Mouse (Mus musculus) limb, embryonic 13.5 days (tissue): ENCODE measurements around the gene Zfp280d. TPM values are rescaled to one million over a fixed set of nuclear protein-coding genes. Genes with fewer than 3 reads are reported as not detected.

Source experiments
- ATAC-seq: fragments of 200-750 bp; cut with Nextera tagmentation; 2 replicates; pipeline ENCODE4 v1.8.0; 2017; ENCODE audit warnings: low read depth, moderate number of reproducible peaks, moderate TSS enrichment; ENCODE audit not compliant: low FRiP score
- H3K27ac ChIP-seq: fragments of 300-500 bp; sonication (generic); 2 replicates; pipeline ENCODE4 v1.5.1; 2015; ENCODE audit warnings: inconsistent platforms, mild to moderate bottlenecking, moderate library complexity
- H3K27me3 ChIP-seq: fragments of 300-500 bp; sonication (generic); 2 replicates; pipeline ENCODE4 v1.6.1; 2015; ENCODE audit warnings: mild to moderate bottlenecking, inconsistent platforms
- H3K36me3 ChIP-seq: fragments of 300-500 bp; sonication (generic); 2 replicates; pipeline ENCODE4 v1.6.1; 2015; ENCODE audit warnings: inconsistent platforms, mild to moderate bottlenecking, moderate library complexity
- H3K4me1 ChIP-seq: fragments of 300-500 bp; sonication (generic); 2 replicates; pipeline ENCODE4 v1.6.1; 2015; ENCODE audit warnings: inconsistent platforms
- H3K4me2 ChIP-seq: fragments of 300-500 bp; sonication (generic); replicated peaks from 2 replicates; pipeline ENCODE4 v1.6.1; 2015; ENCODE audit warnings: inconsistent platforms, mild to moderate bottlenecking, moderate library complexity
- H3K4me3 ChIP-seq: fragments of 300-500 bp; sonication (generic); 2 replicates; pipeline ENCODE4 v1.5.1; 2015; ENCODE audit warnings: moderate library complexity, mild to moderate bottlenecking, inconsistent platforms
- H3K9ac ChIP-seq: fragments of 300-500 bp; sonication (generic); 2 replicates; pipeline ENCODE4 v1.6.1; 2015; ENCODE audit warnings: mild to moderate bottlenecking, inconsistent platforms
- H3K9me3 ChIP-seq: fragments of 300-500 bp; sonication (generic); 2 replicates; pipeline ENCODE4 v1.6.1; 2016; ENCODE audit warnings: inconsistent platforms
- WGBS: fragments of 180-500 bp; shearing (Covaris S2); methylation state at CpG from one replicate; pipeline ENCODE4 v1.1.7; 2015; 5-methylcytosine and 5-hydroxymethylcytosine counted together
- polyA plus RNA-seq: library from polyadenylated mRNA; unstranded; fragments of >200 nt; fragmentation: Nextera tagmentation; extraction: Ambion mirVana; gene quantifications from 2 replicates; pipeline ENCODE4 v1.2.1, GENCODE M21; 2015

The Zfp280d gene
- 47.7 and 52.3 TPM in 2 replicates for polyA plus RNA-seq

DNA sequence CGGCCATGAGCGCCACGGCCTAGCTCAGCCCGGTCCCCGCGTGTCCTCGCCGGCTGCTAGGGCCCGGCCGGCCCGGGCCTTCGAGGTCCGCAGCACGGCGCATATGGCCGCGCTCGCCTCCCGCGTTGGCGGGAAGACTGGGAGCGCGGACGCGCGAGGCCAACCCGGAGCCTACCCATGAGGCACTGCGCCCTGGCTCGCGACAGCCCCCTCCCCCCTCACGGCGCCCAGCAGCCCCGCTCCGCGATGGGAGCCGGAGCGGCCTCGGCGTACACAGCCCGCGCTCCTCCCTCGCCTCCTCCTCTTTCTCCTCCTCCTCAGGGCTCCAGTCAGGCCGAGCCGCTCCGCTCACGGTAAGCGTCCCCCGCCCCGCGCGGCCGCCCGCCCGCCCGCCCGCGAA is at the start of gene Zfp280d:
Zfp280d (plus strand) TSS at position 184 of the 400 bp plus-strand sequence.
- 2% methylated on average over 29 of the region's 57 CpGs for WGBS
- Histone ChIP-seq H3K9me3 (peaks cover 13% of the 10 kb centered on the region; the same call in 1 of the 2 replicates), H3K9ac (peak within 1 kb of the TSS; percentile 89), H3K4me3 (peak within 1 kb of the TSS; percentile 72), H3K27me3 (no peaks in the 10 kb centered on the region), H3K4me2 (peak within 1 kb of the TSS; percentile 88), H3K27ac (peak within 1 kb of the TSS; percentile 98), H3K36me3 (no peaks in the 10 kb centered on the region), H3K4me1 (peaks cover 11% of the 10 kb centered on the region)
- peak; percentile 98 for ATAC-seq

DNA sequence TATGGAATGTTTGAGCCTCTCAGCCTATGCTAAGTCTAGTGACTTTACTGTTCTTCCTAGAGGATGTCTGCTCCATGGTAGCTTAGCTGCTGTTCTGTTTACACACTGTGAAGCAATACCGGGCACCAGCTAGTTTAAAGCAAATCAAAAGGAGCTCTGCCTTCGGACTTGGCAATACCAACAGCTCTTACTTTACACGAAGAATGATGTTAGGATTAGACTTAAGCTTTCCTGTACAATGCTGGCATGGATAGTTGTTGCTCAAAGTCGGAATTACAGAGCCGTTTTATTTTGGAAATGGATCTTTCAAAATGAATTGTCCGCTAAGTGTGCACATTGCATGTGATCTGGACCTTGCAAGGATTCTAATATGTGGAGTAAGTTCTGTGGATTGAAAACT is 48.1 kb upstream of the Zfp280d start:
- no peak overlapping the region for H3K9ac ChIP-seq
- no peak overlapping the region for H3K27ac ChIP-seq
- H3K36me3 ChIP-seq = no peaks in the 10 kb centered on the region; the same call in 1 of the 2 replicates
- no peak for ATAC-seq
- no peaks in the 10 kb centered on the region for H3K4me1 ChIP-seq
- no peak overlapping the region for H3K4me2 ChIP-seq
- H3K27me3 ChIP-seq = no peaks in the 10 kb centered on the region
- 71% methylated on average over 6 of the region's 6 CpGs for WGBS
- H3K4me3 ChIP-seq = no peak overlapping the region
- peaks cover 7% of the 10 kb centered on the region; the same call in 1 of the 2 replicates for H3K9me3 ChIP-seq

- H3K27ac ChIP-seq = no peak overlapping the region
- H3K4me3 ChIP-seq = no peak overlapping the region
- ATAC-seq = no peak
- H3K36me3 ChIP-seq = no peaks in the 10 kb centered on the region
- 78% methylated on average over 1 of the region's 1 CpGs for WGBS
- no peaks in the 10 kb centered on the region; the same call in 1 of the 2 replicates for H3K4me1 ChIP-seq
- H3K9ac ChIP-seq = no peak overlapping the region
- no peaks in the 10 kb centered on the region for H3K27me3 ChIP-seq
- no peak overlapping the region for H3K4me2 ChIP-seq
- peaks cover 3% of the 10 kb centered on the region; the same call in 1 of the 2 replicates for H3K9me3 ChIP-seq
Observed at GRCm38 (mm10) chr9:72252656-72253055, 22.0 kb upstream of the Zfp280d start.

DNA sequence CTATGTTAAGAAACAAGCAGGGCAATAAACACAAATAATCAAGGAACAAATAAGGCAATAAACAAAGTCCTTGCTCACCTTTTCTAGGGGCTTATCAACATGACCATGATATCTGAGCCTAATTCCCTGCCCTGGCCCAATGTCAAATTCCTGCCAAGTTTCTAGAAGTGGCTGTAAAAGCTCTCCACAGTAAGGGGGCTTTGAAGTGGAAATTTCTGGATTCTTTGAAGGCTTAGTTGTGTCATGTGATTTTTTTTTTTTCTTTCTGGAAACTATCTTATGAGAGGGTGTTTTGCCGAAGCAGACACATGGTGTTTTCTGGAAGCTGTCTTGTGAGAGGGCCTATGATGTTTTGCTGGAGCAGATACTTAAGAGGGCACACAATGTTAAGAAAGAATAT is 19.4 kb upstream of the Zfp280d start:
- H3K4me1 ChIP-seq = no peaks in the 10 kb centered on the region; the same call in 1 of the 2 replicates
- H3K27ac ChIP-seq = no peak overlapping the region
- no peak overlapping the region for H3K9ac ChIP-seq
- 64% methylated on average over 1 of the region's 1 CpGs for WGBS
- no peaks in the 10 kb centered on the region; the same call in 1 of the 2 replicates for H3K9me3 ChIP-seq
- H3K27me3 ChIP-seq = no peaks in the 10 kb centered on the region
- H3K36me3 ChIP-seq = no peaks in the 10 kb centered on the region
- no peak overlapping the region for H3K4me2 ChIP-seq
- no peak for ATAC-seq
- H3K4me3 ChIP-seq = no peak overlapping the region

GRCm38 (mm10) chr9:72256646-72257045 is 18.0 kb upstream of the Zfp280d start:
- Histone ChIP-seq H3K4me1 (no peaks in the 10 kb centered on the region; the same call in 1 of the 2 replicates), H3K27ac (no peak overlapping the region), H3K27me3 (no peaks in the 10 kb centered on the region), H3K4me3 (no peak overlapping the region), H3K9me3 (no peaks in the 10 kb centered on the region; the same call in 1 of the 2 replicates), H3K36me3 (no peaks in the 10 kb centered on the region), H3K9ac (no peak overlapping the region), H3K4me2 (no peak overlapping the region)
- no peak for ATAC-seq
- WGBS = 57% methylated on average over 3 of the region's 3 CpGs

GRCm38 (mm10) chr9:72260337-72260736 is 14.3 kb upstream of the Zfp280d start:
- H3K36me3 ChIP-seq = no peaks in the 10 kb centered on the region
- no peak overlapping the region for H3K27ac ChIP-seq
- peak; percentile 59; the same call in 1 of the 2 replicates for ATAC-seq
- whole genome bisulfite sequencing = 33% methylated on average over 6 of the region's 7 CpGs
- H3K27me3 ChIP-seq = no peaks in the 10 kb centered on the region
- no peak overlapping the region for H3K4me3 ChIP-seq
- no peaks in the 10 kb centered on the region for H3K4me1 ChIP-seq
- no peak overlapping the region for H3K4me2 ChIP-seq
- H3K9me3 ChIP-seq = peaks cover 8% of the 10 kb centered on the region
- no peak overlapping the region for H3K9ac ChIP-seq

DNA sequence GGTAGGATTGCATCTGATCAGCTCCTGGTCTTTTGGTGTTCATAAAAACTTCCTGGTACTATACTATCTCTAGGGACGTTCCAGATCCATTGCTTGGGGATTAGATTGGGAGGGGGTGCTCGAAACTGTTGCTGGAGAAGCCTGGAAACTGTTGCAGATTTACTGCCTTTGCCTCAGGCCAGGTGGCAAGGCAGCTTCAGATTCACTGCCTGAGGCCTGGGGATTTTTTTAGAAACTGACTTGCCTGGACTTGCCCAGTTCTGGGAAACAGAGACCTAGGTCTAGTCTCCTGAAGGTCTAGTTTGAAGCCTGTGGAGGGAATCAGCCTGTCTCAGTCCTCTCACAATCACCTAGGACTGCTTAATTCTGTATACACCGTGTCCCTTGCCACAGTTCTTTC is 9.8 kb upstream of the Zfp280d start:
- no peaks in the 10 kb centered on the region for H3K36me3 ChIP-seq
- H3K9ac ChIP-seq = no peak overlapping the region
- ATAC-seq = no peak
- 66% methylated on average over 3 of the region's 3 CpGs for WGBS
- no peaks in the 10 kb centered on the region for H3K27me3 ChIP-seq
- no peak overlapping the region for H3K4me2 ChIP-seq
- H3K4me1 ChIP-seq = no peaks in the 10 kb centered on the region
- H3K27ac ChIP-seq = no peak overlapping the region
- no peak overlapping the region for H3K4me3 ChIP-seq
- peaks cover 21% of the 10 kb centered on the region for H3K9me3 ChIP-seq

DNA sequence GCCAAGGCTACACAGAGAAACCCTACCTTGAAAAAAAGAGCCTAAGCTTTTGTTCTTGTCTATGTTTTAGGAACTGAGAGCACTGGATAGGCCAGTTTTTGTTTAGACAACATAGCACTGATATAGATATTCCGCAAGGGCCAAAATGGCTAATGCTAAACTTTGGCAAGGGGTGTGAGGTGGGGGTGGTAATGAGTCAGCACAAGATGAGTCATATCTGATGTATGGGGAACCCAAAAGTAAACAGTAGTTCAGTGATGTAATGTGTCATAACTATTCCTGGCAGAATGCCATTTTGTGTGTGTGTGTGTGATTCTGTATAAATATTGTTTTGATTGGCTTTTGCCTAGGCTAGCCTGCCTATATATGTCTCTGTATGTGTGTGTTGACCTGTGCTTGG is 4.5 kb upstream of the Zfp280d start:
- H3K36me3 ChIP-seq = no peaks in the 10 kb centered on the region
- H3K4me2 ChIP-seq = no peak overlapping the region
- WGBS = 97% methylated on average over 1 of the region's 1 CpGs
- no peak for ATAC-seq
- H3K9ac ChIP-seq = no peak overlapping the region
- peaks cover 28% of the 10 kb centered on the region for H3K9me3 ChIP-seq
- no peaks in the 10 kb centered on the region for H3K4me1 ChIP-seq
- H3K4me3 ChIP-seq = no peak overlapping the region
- H3K27me3 ChIP-seq = no peaks in the 10 kb centered on the region
- no peak overlapping the region for H3K27ac ChIP-seq

GRCm38 (mm10) chr9:72273646-72274410 is 832 bp upstream of the Zfp280d start:
- no peak overlapping the region for H3K9ac ChIP-seq
- H3K4me3 ChIP-seq = no peak overlapping the region
- H3K4me1 ChIP-seq = peaks cover 11% of the 10 kb centered on the region
- no peak overlapping the region for H3K27ac ChIP-seq
- ATAC-seq = no peak
- H3K36me3 ChIP-seq = no peaks in the 10 kb centered on the region
- H3K4me2 ChIP-seq = no peak overlapping the region
- 87% methylated on average over 7 of the region's 7 CpGs for WGBS
- peaks cover 19% of the 10 kb centered on the region; the same call in 1 of the 2 replicates for H3K9me3 ChIP-seq
- no peaks in the 10 kb centered on the region for H3K27me3 ChIP-seq

GRCm38 (mm10) chr9:72275101-72275978 is 680 bp downstream of the Zfp280d start:
- 2% methylated on average over 56 of the region's 70 CpGs for WGBS
- H3K27me3 ChIP-seq = no peaks in the 10 kb centered on the region
- H3K9me3 ChIP-seq = peaks cover 13% of the 10 kb centered on the region; the same call in 1 of the 2 replicates
- H3K4me2 ChIP-seq = peak overlapping the region; percentile 88
- no peaks in the 10 kb centered on the region for H3K36me3 ChIP-seq
- peak; percentile 89 for ATAC-seq
- peak overlapping the region; percentile 98 for H3K27ac ChIP-seq
- H3K4me3 ChIP-seq = peak overlapping the region; percentile 72
- peak overlapping the region; percentile 89 for H3K9ac ChIP-seq
- H3K4me1 ChIP-seq = peaks cover 11% of the 10 kb centered on the region

DNA sequence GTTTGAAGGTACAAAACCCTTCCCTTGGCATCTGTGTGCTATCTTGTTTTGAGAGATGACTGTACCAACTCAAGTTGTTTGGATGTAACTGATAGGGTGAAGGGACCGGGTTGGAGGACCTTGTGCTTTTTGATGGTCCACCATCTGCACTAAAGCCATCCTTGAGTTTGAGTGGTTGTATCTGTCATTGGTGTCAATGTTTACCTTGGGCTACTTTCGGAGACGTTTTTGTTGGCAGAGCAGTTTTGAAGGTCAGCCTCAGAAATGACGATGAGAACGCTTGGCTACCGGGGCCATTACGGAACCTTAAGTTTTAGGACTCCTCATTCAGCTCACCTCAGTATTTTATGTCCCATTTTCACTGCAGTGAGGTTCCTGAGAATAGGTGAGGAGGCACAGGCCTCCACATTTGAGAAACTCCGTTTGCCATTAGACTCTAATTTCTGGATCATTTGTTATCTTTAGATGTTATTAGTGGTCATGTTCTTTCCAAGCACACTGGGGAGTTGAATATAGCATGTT is 1.4 kb downstream of the Zfp280d start:
- WGBS = 43% methylated on average over 8 of the region's 8 CpGs
- Histone ChIP-seq H3K4me1 (peaks cover 11% of the 10 kb centered on the region), H3K4me2 (peak overlapping the region; percentile 88), H3K27ac (peak overlapping the region; percentile 98), H3K4me3 (peak overlapping the region; percentile 72), H3K9me3 (peaks cover 13% of the 10 kb centered on the region; the same call in 1 of the 2 replicates), H3K9ac (peak overlapping the region; percentile 89), H3K36me3 (no peaks in the 10 kb centered on the region), H3K27me3 (no peaks in the 10 kb centered on the region)
- no peak for ATAC-seq

GRCm38 (mm10) chr9:72276941-72277340 is 2.3 kb downstream of the Zfp280d start:
- H3K36me3 ChIP-seq = no peaks in the 10 kb centered on the region
- no peaks in the 10 kb centered on the region for H3K27me3 ChIP-seq
- H3K27ac ChIP-seq = no peak overlapping the region
- H3K9ac ChIP-seq = no peak overlapping the region
- H3K4me3 ChIP-seq = no peak overlapping the region
- H3K4me2 ChIP-seq = peak overlapping the region; percentile 30; the same call in 1 of the 2 replicates
- H3K9me3 ChIP-seq = peaks cover 12% of the 10 kb centered on the region; the same call in 1 of the 2 replicates
- ATAC-seq = no peak
- H3K4me1 ChIP-seq = peaks cover 11% of the 10 kb centered on the region
